Mouse (Mus musculus) intestine, postnatal 0 days (tissue): ENCODE measurements around the gene Lysmd3. TPM values are rescaled to one million over a fixed set of nuclear protein-coding genes. Genes with fewer than 3 reads are reported as not detected.

ENCODE experiments used
- ATAC-seq: fragments of 200-750 bp; cut with Nextera tagmentation; 2 replicates; pipeline ENCODE4 v1.8.0; 2017; ENCODE audit warnings: mild to moderate bottlenecking, moderate TSS enrichment, moderate library complexity
- H3K27ac ChIP-seq: fragments of 300-500 bp; sonication (generic); 2 replicates; pipeline ENCODE4 v1.5.1; 2014; ENCODE audit warnings: mild to moderate bottlenecking, low read depth, low read length, moderate library complexity
- H3K27me3 ChIP-seq: fragments of 300-500 bp; sonication (generic); replicated peaks from 2 replicates; pipeline ENCODE4 v1.6.1; 2014; ENCODE audit warnings: low read length, mixed read lengths; ENCODE audit not compliant: control insufficient read depth, insufficient read depth
- H3K36me3 ChIP-seq: fragments of 300-500 bp; sonication (generic); 2 replicates; pipeline ENCODE4 v1.6.1; 2014; ENCODE audit warnings: mild to moderate bottlenecking, moderate library complexity; ENCODE audit not compliant: control insufficient read depth, insufficient read depth
- H3K4me1 ChIP-seq: fragments of 300-500 bp; sonication (generic); replicated peaks from 2 replicates; pipeline ENCODE4 v1.6.1; 2014; ENCODE audit warnings: antibody characterized with exemption, low read length, mixed read lengths; ENCODE audit not compliant: control insufficient read depth, insufficient read depth
- H3K4me2 ChIP-seq: fragments of 300-500 bp; sonication (generic); replicated peaks from 2 replicates; pipeline ENCODE4 v1.6.1; 2014; ENCODE audit warnings: low read depth, mild to moderate bottlenecking, moderate library complexity
- H3K4me3 ChIP-seq: fragments of 300-500 bp; sonication (generic); 2 replicates; pipeline ENCODE4 v1.5.1; 2014; ENCODE audit warnings: low read depth, low read length
- H3K9ac ChIP-seq: fragments of 300-500 bp; sonication (generic); 2 replicates; pipeline ENCODE4 v1.6.1; 2014; ENCODE audit warnings: mild to moderate bottlenecking, low read depth, low read length
- H3K9me3 ChIP-seq: fragments of 300-500 bp; sonication (generic); 2 replicates; pipeline ENCODE4 v1.6.1; 2016; ENCODE audit warnings: mixed run types; ENCODE audit not compliant: control insufficient read depth
- CTCF ChIP-seq: sonication (generic); IDR thresholded peaks from 2 replicates; pipeline ENCODE4 v1.5.1; 2016; ENCODE audit warnings: low read depth, mild to moderate bottlenecking, control low read depth, antibody characterized with exemption, moderate library complexity
- WGBS: fragments of 180-500 bp; shearing (Covaris S2); extraction: QIAGEN DNeasy Blood & Tissue Kit; methylation state at CpG from one replicate; pipeline ENCODE4 v1.1.7; 2014; 5-methylcytosine and 5-hydroxymethylcytosine counted together
- polyA plus RNA-seq: library from polyadenylated mRNA; unstranded; fragments of >200 nt; fragmentation: Nextera tagmentation; extraction: Ambion mirVana; gene quantifications from 2 replicates; pipeline ENCODE4 v1.2.1, GENCODE M21; 2015

Gene Lysmd3
- polyA plus RNA-seq, 1 experiment from 2014 or later: 32.4 TPM

DNA sequence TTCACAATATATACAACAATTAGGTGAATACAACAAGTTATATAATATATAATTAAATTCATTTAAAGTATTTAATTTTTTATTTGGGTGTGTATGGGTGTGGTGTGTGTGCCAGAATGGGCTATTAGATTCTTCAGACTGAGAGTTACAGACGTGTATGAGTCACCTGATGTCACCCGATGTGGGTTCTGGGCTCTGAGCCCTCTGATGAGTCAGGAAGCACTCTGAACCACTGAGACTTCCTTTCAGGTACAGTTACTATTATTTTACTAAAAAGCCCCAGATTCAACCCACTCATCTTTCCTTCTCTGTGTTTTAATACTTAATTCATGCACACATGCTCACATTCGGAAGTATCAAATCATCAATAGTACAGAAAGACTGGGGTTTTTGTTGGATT, 27.4 kb downstream of the Lysmd3 start:
- H3K9ac ChIP-seq: no peak overlapping the region
- no peak for ATAC-seq
- H3K4me2 ChIP-seq: no peak overlapping the region
- no peaks in the 10 kb centered on the region for H3K4me1 ChIP-seq
- no peak overlapping the region for H3K27ac ChIP-seq
- no peak overlapping the region for H3K4me3 ChIP-seq
- no peaks in the 10 kb centered on the region for H3K9me3 ChIP-seq
- no peaks in the 10 kb centered on the region for H3K27me3 ChIP-seq
- no peaks in the 10 kb centered on the region for H3K36me3 ChIP-seq
- no peak for TF ChIP-seq CTCF
- 84% methylated on average over 3 of the region's 3 CpGs for WGBS

GRCm38 (mm10) chr13:81689587-81689986, 32.1 kb downstream of the Lysmd3 start:
- H3K27me3 ChIP-seq: no peaks in the 10 kb centered on the region
- H3K27ac ChIP-seq: no peak overlapping the region
- no peak for ATAC-seq
- no peaks in the 10 kb centered on the region for H3K4me1 ChIP-seq
- H3K9me3 ChIP-seq: no peaks in the 10 kb centered on the region
- no peak overlapping the region for H3K4me2 ChIP-seq
- peaks cover 5% of the 10 kb centered on the region; the same call in 1 of the 2 replicates for H3K36me3 ChIP-seq
- TF ChIP-seq CTCF: no peak
- WGBS: 87% methylated on average over 3 of the region's 3 CpGs
- no peak overlapping the region for H3K4me3 ChIP-seq
- H3K9ac ChIP-seq: no peak overlapping the region

GRCm38 (mm10) chr13:81690477-81690876, 33.0 kb downstream of the Lysmd3 start:
- TF ChIP-seq CTCF: no peak
- ATAC-seq: no peak
- Histone ChIP-seq H3K4me1 (no peaks in the 10 kb centered on the region), H3K36me3 (peaks cover 5% of the 10 kb centered on the region; the same call in 1 of the 2 replicates), H3K27me3 (no peaks in the 10 kb centered on the region), H3K4me2 (no peak overlapping the region), H3K9ac (no peak overlapping the region), H3K9me3 (no peaks in the 10 kb centered on the region), H3K27ac (no peak overlapping the region), H3K4me3 (no peak overlapping the region)
- WGBS: 66% methylated on average over 10 of the region's 10 CpGs

DNA sequence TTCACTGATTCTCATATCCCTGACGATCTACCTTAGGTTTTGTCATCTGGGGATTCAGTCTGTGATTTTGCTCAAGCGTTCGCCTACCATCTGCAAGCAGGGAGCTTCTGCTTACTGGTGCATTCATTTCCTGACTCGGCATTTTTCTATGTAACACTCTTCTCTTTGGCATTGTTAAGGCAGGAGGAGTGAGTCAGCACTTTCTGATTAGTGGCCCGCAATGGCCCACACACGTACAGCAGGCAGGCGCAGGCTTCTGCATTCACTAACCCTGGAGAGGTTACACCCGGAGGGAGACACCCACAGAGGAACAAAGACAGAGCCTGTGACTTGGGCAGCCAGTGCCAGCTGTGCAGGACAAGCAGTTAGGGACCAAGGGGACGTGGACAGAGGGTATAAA, 34.1 kb downstream of the Lysmd3 start:
- WGBS: 80% methylated on average over 9 of the region's 9 CpGs
- H3K36me3 ChIP-seq: peaks cover 5% of the 10 kb centered on the region; the same call in 1 of the 2 replicates
- no peak for ATAC-seq
- no peak overlapping the region for H3K4me3 ChIP-seq
- H3K9me3 ChIP-seq: no peaks in the 10 kb centered on the region
- no peak for TF ChIP-seq CTCF
- H3K4me2 ChIP-seq: no peak overlapping the region
- no peak overlapping the region for H3K9ac ChIP-seq
- no peak overlapping the region for H3K27ac ChIP-seq
- H3K4me1 ChIP-seq: no peaks in the 10 kb centered on the region
- H3K27me3 ChIP-seq: no peaks in the 10 kb centered on the region

DNA sequence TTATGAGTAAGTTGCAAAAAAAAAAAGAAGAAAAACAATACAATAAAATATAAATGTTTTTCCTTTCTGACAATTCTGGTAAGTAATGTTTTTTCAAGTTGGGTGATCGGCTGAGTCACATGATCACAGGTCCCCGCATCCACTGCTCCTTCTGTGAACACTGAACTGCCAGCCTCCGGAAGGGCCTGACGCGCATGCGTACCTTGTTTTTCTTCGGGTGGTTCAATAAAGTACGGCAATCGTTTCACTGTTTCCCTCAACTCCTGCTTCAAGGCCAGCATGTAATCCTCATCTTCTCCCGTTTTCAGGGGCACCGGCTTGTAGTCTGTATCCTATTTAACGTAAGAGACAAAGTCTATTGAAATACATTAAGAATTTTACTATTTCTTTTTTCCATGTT, 37.0 kb downstream of the Lysmd3 start:
- Histone ChIP-seq H3K27me3 (no peaks in the 10 kb centered on the region), H3K4me1 (no peaks in the 10 kb centered on the region), H3K9ac (no peak overlapping the region), H3K36me3 (peaks cover 5% of the 10 kb centered on the region; the same call in 1 of the 2 replicates), H3K4me3 (no peak overlapping the region), H3K4me2 (no peak overlapping the region), H3K27ac (no peak overlapping the region), H3K9me3 (no peaks in the 10 kb centered on the region)
- TF ChIP-seq CTCF: no peak
- WGBS: 90% methylated on average over 12 of the region's 12 CpGs
- ATAC-seq: no peak

GRCm38 (mm10) chr13:81703148-81703547, 45.7 kb downstream of the Lysmd3 start:
- Histone ChIP-seq H3K9me3 (no peaks in the 10 kb centered on the region), H3K27me3 (no peaks in the 10 kb centered on the region), H3K4me1 (no peaks in the 10 kb centered on the region), H3K9ac (no peak overlapping the region), H3K4me2 (no peak overlapping the region), H3K4me3 (no peak overlapping the region), H3K36me3 (no peaks in the 10 kb centered on the region), H3K27ac (no peak overlapping the region)
- no peak for ATAC-seq
- WGBS: 84% methylated on average over 7 of the region's 7 CpGs
- TF ChIP-seq CTCF: peak; percentile 14

DNA sequence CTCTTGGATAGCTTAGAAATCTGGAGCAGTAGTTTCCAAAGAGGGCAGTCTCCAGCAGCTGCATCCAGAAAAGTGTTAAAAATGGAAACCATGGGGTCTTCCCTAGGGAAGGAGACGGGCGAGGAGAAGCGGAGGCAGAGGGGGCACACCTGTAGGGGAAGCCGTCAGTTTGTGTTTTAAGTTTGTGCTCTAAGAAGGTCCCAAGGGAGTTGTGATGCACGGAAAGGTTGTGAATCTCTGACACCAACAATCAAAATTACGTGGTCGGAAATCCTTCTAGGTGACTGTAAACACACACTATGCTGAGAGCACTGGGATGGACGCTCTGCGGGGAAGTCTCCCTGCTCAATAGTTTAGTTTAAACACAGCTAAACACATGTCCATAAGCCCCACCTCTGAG, 46.2 kb downstream of the Lysmd3 start:
- Histone ChIP-seq H3K27me3 (no peaks in the 10 kb centered on the region), H3K27ac (no peak overlapping the region), H3K9ac (no peak overlapping the region), H3K4me2 (no peak overlapping the region), H3K4me1 (0 out of 2 replicates have a peak, but pooled peaks cover under 1% of the 10 kb centered on the region), H3K36me3 (no peaks in the 10 kb centered on the region), H3K9me3 (no peaks in the 10 kb centered on the region), H3K4me3 (no peak overlapping the region)
- no peak for ATAC-seq
- WGBS: 80% methylated on average over 9 of the region's 9 CpGs
- TF ChIP-seq CTCF: no peak
